Mouse (Mus musculus) forebrain, embryonic 11.5 days (tissue): ENCODE results near the gene Aplp2. TPM values are rescaled to one million over a fixed set of nuclear protein-coding genes. Genes with fewer than 3 reads are reported as not detected.

Experiments
- ATAC-seq: fragments of 200-750 bp; cut with Nextera tagmentation; replicated peaks from 2 replicates; pipeline ENCODE4 v1.8.0; 2017; ENCODE audit warnings: moderate TSS enrichment; ENCODE audit not compliant: low FRiP score
- DNase-seq: peaks from one replicate; pipeline ENCODE4 v3.0.0-alpha.2; 2017; ENCODE audit warnings: low spot score
- H3K27ac ChIP-seq: fragments of 300-500 bp; sonication (generic); 2 replicates; pipeline ENCODE4 v1.5.1; 2014; ENCODE audit warnings: low read depth, low read length
- H3K27me3 ChIP-seq: fragments of 300-500 bp; sonication (generic); 2 replicates; pipeline ENCODE4 v1.6.1; 2014; ENCODE audit warnings: mild to moderate bottlenecking, low read length, mixed read lengths; ENCODE audit not compliant: control insufficient read depth, insufficient read depth
- H3K36me3 ChIP-seq: fragments of 300-500 bp; sonication (generic); 2 replicates; pipeline ENCODE4 v1.6.1; 2014; ENCODE audit warnings: mild to moderate bottlenecking, low read length, moderate library complexity, mixed read lengths; ENCODE audit not compliant: control insufficient read depth, insufficient read depth
- H3K4me1 ChIP-seq: fragments of 300-500 bp; sonication (generic); replicated peaks from 2 replicates; pipeline ENCODE4 v1.6.1; 2014; ENCODE audit warnings: low read length, mixed read lengths; ENCODE audit not compliant: control insufficient read depth, insufficient read depth
- H3K4me2 ChIP-seq: fragments of 300-500 bp; sonication (generic); 2 replicates; pipeline ENCODE4 v1.6.1; 2014; ENCODE audit warnings: low read depth, mild to moderate bottlenecking, low read length, moderate library complexity, mixed read lengths; ENCODE audit not compliant: severe bottlenecking
- H3K4me3 ChIP-seq: fragments of 300-500 bp; sonication (generic); 2 replicates; pipeline ENCODE4 v1.5.1; 2014; ENCODE audit warnings: low read depth, low read length
- H3K9ac ChIP-seq: fragments of 300-500 bp; sonication (generic); 2 replicates; pipeline ENCODE4 v1.6.1; 2014; ENCODE audit warnings: low read length
- H3K9me3 ChIP-seq: fragments of 300-500 bp; sonication (generic); 2 replicates; pipeline ENCODE4 v1.6.1; 2016; ENCODE audit warnings: low read length, mixed read lengths; ENCODE audit not compliant: control insufficient read depth
- WGBS: fragments of 180-500 bp; shearing (Covaris S2); extraction: QIAGEN DNeasy Blood & Tissue Kit; methylation state at CpG from one replicate; pipeline ENCODE4 v1.1.7; 2014; 5-methylcytosine and 5-hydroxymethylcytosine counted together
- polyA plus RNA-seq: library from polyadenylated mRNA; unstranded; fragments of >200 nt; fragmentation: Nextera tagmentation; extraction: Ambion mirVana; gene quantifications from 2 replicates; pipeline ENCODE4 v1.2.1, GENCODE M21; 2014

Aplp2 gene
- polyA plus RNA-seq, 1 experiment from 2014 or later = 217 TPM

DNA sequence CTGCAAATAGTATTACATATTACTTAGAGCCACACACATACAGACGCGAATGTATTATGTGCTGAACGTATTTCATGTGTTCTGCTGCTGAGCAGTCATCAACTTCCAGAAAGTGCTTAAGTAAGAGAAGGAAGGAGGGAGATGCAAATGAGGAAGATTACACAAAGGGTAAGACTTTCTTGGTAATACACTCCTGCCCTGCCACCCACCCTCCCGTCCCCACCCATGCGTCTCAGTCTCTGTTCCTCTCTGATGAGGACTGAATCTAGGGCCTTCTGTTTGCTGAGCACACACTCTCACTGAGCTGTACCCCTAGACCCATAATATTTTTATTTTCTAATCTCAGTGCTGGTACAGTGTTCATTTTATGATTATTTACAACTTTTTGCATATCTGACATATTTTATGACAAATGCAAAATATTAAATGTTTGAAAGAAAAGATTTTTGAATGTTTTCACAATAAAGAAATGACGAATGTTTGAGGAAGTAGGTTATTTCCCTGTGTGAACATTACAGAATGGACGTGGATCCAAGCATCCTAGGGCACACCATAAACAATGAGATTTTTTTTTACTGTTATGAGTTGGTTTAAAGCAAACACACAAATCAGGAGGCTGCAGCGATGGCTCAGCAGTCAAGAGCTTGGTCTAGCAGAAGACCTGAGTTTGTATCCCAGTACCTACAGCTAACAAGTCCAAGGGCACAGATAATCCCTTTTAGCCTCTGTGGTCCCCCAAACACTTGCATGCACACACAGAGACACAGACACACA is 36.0 kb upstream of the Aplp2 start:
- Histone ChIP-seq H3K27ac (no peak overlapping the region), H3K4me1 (no peaks in the 10 kb centered on the region), H3K4me2 (no peak overlapping the region), H3K9me3 (no peaks in the 10 kb centered on the region), H3K9ac (no peak overlapping the region), H3K27me3 (no peaks in the 10 kb centered on the region), H3K36me3 (no peaks in the 10 kb centered on the region), H3K4me3 (no peak overlapping the region)
- ATAC-seq (no peak), DNase-seq (no peak)
- WGBS = 87% methylated on average over 8 of the region's 8 CpGs

DNA sequence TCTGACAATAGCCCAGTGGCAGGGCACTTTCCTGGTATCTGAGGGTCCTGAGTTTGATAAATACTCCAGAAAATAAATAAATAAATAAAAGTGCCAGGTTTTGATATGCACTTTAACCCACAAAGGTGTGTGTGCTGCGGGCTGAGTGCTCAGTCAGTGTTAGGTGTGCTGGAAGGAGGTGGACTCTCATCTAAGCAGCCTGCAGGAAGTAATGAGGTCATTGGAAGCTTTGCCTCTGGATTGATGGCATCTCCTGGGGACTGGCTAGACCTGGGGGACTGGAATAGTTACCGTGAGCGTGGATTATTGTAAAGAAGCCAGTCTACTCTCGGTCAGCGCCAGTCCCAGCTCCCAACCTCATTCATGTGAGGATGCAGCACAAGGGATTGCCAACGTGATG is 34.8 kb upstream of the Aplp2 start:
- Histone ChIP-seq H3K27ac (no peak overlapping the region), H3K4me3 (no peak overlapping the region), H3K4me1 (no peaks in the 10 kb centered on the region), H3K9me3 (no peaks in the 10 kb centered on the region), H3K9ac (no peak overlapping the region), H3K27me3 (no peaks in the 10 kb centered on the region), H3K4me2 (no peak overlapping the region), H3K36me3 (no peaks in the 10 kb centered on the region)
- WGBS = 73% methylated on average over 6 of the region's 6 CpGs
- no peak for ATAC-seq
- no peak for DNase-seq

GRCm38 (mm10) chr9:31245006-31245405 is 33.4 kb upstream of the Aplp2 start:
- no peaks in the 10 kb centered on the region for H3K4me1 ChIP-seq
- ATAC-seq = no peak
- no peaks in the 10 kb centered on the region for H3K36me3 ChIP-seq
- DNase-seq = no peak
- no peak overlapping the region for H3K4me3 ChIP-seq
- no peaks in the 10 kb centered on the region for H3K9me3 ChIP-seq
- H3K4me2 ChIP-seq = no peak overlapping the region
- H3K9ac ChIP-seq = no peak overlapping the region
- WGBS = 91% methylated on average over 6 of the region's 6 CpGs
- no peaks in the 10 kb centered on the region for H3K27me3 ChIP-seq
- no peak overlapping the region for H3K27ac ChIP-seq

- Histone ChIP-seq H3K9ac (no peak overlapping the region), H3K27ac (no peak overlapping the region), H3K4me2 (no peak overlapping the region), H3K9me3 (no peaks in the 10 kb centered on the region), H3K36me3 (no peaks in the 10 kb centered on the region), H3K4me1 (no peaks in the 10 kb centered on the region), H3K4me3 (no peak overlapping the region), H3K27me3 (no peaks in the 10 kb centered on the region)
- ATAC-seq (no peak), DNase-seq (no peak)
- 84% methylated on average over 5 of the region's 5 CpGs for WGBS
Measured at GRCm38 (mm10) chr9:31243939-31244333, 32.3 kb upstream of the Aplp2 start.

DNA sequence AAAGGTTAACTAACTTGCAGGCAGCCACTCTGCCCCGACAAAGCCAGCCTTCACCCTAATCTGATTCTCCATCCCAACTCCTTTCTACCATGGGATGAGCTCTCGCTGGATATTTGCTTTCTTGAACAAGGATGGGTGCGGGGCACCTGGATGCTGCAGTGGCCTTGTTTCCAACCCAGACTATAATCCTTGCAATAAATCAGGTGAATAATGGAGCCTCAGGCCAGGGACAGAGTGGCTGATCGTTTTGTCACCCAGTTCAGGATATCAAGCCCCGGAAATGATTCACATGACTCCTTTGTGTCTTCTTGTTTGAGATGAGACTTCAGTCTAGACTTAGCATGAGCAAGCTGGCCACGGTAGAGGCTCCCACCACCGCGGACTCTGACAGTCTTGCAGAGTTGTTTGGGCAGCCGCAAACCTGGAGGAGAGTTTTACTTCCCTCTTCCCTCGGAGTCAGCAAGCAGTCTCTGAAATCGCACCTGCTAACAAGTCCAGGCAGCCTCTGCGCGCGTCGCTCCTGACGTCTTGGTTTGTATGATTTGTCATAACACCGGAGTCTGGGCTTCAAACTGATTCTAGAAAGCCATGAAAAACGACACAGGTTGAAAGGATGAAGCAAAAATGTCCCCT is 31.8 kb upstream of the Aplp2 start:
- Histone ChIP-seq H3K9ac (no peak overlapping the region), H3K27me3 (no peaks in the 10 kb centered on the region), H3K4me3 (no peak overlapping the region), H3K27ac (no peak overlapping the region), H3K4me2 (no peak overlapping the region), H3K4me1 (no peaks in the 10 kb centered on the region), H3K36me3 (no peaks in the 10 kb centered on the region), H3K9me3 (no peaks in the 10 kb centered on the region)
- DNase-seq (no peak), ATAC-seq (no peak)
- 82% methylated on average over 18 of the region's 18 CpGs for WGBS

GRCm38 (mm10) chr9:31241208-31241699 is 29.6 kb upstream of the Aplp2 start:
- WGBS = 86% methylated on average over 7 of the region's 7 CpGs
- no peaks in the 10 kb centered on the region for H3K9me3 ChIP-seq
- H3K27me3 ChIP-seq = no peaks in the 10 kb centered on the region
- H3K27ac ChIP-seq = no peak overlapping the region
- no peaks in the 10 kb centered on the region for H3K4me1 ChIP-seq
- H3K36me3 ChIP-seq = no peaks in the 10 kb centered on the region
- DNase-seq (no peak), ATAC-seq (no peak)
- no peak overlapping the region for H3K4me3 ChIP-seq
- H3K4me2 ChIP-seq = no peak overlapping the region
- no peak overlapping the region for H3K9ac ChIP-seq

DNA sequence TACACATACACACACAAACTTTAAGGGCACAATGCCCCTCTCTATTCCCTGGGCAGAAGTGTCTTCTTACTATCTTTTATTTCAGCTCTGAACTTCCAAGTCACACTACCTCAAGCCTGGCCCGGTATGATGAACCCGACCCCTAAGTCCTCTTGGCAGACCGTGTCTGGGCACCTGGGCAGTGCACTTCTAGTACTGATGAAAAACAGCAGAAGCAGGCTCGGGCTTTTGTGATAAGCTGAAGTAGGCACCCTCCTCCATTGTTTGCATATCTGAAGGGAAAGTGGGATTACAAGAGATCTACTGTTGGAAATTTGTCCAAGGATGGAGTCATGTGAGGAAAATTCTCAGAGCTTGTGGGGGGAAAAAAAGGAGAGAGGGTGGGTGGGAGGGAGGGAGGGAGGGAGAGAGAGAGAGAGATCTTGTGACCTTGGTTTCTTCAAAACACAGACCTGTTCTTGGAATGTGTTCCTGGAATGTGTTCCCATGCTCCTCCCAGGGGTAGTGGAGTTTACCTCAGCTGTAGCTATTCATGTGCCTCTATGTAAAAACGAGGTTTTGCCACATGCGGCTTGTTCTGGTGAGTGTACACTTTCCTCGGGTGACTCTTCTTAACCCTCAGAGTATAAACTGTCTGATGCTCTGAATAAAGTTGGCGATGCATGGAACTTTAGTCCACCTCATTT is 29.1 kb upstream of the Aplp2 start:
- no peaks in the 10 kb centered on the region for H3K9me3 ChIP-seq
- DNase-seq (no peak), ATAC-seq (no peak)
- H3K36me3 ChIP-seq = no peaks in the 10 kb centered on the region
- H3K4me1 ChIP-seq = no peaks in the 10 kb centered on the region
- 91% methylated on average over 8 of the region's 8 CpGs for WGBS
- no peak overlapping the region for H3K27ac ChIP-seq
- H3K4me2 ChIP-seq = no peak overlapping the region
- no peak overlapping the region for H3K4me3 ChIP-seq
- H3K9ac ChIP-seq = no peak overlapping the region
- no peaks in the 10 kb centered on the region for H3K27me3 ChIP-seq

DNA sequence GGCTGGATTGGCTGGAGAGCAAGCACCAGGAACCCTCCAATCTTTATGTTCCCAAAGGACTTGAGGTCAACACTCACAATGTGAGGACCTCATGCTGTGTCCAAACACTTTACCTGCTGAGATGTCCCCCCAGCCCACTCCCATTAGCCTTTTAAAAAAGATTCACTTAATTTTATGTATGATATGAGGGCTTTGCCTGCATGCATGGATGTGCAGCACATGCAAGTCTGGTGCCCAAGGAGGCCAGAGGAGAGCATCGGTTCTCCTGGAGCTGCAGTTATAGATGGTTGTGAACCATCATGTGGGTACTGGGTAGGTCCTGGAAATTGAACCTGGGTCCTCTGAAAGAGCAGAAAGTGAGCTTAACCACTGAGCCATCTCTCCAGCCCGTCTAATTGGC is 27.9 kb upstream of the Aplp2 start:
- Histone ChIP-seq H3K9me3 (no peaks in the 10 kb centered on the region), H3K9ac (no peak overlapping the region), H3K4me2 (no peak overlapping the region), H3K27me3 (no peaks in the 10 kb centered on the region), H3K36me3 (no peaks in the 10 kb centered on the region), H3K4me3 (no peak overlapping the region), H3K4me1 (no peaks in the 10 kb centered on the region), H3K27ac (no peak overlapping the region)
- 87% methylated on average over 2 of the region's 2 CpGs for WGBS
- no peak for ATAC-seq
- no peak for DNase-seq
